Mouse (Mus musculus) fibroblast of lung, adult 2 months (primary cell): Measurements from ENCODE around the gene Cwc22.

Experiments
- DNase-seq: peaks from one replicate; pipeline ENCODE4 v3.0.0-alpha.2; 2011; ENCODE audit warnings: low read depth

Gene Cwc22

GRCm38 (mm10) chr2:77969956-77970355, 23.8 kb upstream of the Cwc22 start:
- no peak for DNase-seq

GRCm38 (mm10) chr2:77962450-77963193, 16.4 kb upstream of the Cwc22 start:
- DNase-seq = no peak

GRCm38 (mm10) chr2:77961256-77961655, 15.1 kb upstream of the Cwc22 start:
- no peak for DNase-seq

GRCm38 (mm10) chr2:77960711-77961110, 14.5 kb upstream of the Cwc22 start:
- no peak for DNase-seq

DNA sequence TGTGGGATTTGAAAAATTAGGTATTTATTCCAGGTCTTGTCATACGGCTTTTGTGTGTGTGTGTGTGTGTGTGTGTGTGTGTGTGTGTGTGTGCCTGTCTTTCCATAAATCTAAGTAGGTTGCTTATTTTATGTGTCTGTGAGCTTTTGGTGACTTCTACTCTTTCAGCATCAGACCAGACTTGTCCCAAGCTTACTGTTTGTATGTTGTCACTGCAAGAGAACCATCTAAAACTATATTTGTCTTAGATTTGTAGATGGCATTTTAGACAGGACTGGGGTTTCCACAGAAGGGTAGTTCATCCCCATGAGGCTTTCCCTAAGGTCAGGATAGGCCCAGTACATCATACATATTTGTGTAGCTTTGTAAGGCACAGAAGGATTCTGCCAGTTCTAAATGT, 13.2 kb upstream of the Cwc22 start:
- no peak for DNase-seq

- no peak for DNase-seq
These were observed 5.3 kb upstream of the Cwc22 start for GRCm38 (mm10) chr2:77951415-77951913.

GRCm38 (mm10) chr2:77950111-77950510, 3.9 kb upstream of the Cwc22 start:
- DNase-seq = no peak

DNA sequence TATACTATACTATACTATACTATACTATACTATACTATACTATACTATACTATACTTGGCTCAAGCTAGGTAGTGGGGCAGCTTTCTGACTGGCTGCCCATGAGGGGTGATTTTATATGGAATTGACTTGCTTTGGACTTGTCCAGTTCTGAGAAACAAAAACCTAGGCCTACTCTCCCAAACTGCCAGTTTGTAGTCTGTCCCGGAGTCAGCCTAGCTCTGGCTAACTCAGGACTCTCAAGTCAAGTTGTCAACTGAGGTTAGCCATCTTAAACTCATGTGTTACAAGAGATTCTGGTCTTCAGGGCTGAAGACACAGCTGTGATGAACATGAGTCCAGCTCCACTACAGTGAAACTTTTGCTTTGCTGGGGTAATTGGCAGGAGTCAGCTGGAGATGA, 3.3 kb upstream of the Cwc22 start:
- DNase-seq = no peak

- DNase-seq = no peak
These were observed 2.7 kb upstream of the Cwc22 start for GRCm38 (mm10) chr2:77948921-77949320.

DNA sequence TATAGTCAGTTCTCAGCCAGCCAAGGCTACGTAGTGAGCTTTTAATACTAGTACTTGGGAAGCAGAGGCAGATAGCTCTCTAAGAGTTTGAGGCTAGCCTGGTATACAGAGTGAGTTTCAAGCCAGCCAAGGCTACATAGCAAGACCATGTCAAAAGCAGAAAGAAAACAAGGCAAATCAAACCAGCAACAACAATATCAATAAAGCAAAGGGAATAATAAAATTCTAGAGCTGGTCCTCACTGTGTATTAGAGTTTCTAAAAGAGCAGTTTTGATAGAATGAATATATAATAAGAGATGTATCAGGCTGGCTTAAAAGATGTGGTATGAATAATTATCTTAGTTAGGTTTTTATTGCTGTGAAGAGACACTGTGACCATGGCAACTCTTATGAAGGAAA, 2.0 kb upstream of the Cwc22 start:
- no peak for DNase-seq

DNA sequence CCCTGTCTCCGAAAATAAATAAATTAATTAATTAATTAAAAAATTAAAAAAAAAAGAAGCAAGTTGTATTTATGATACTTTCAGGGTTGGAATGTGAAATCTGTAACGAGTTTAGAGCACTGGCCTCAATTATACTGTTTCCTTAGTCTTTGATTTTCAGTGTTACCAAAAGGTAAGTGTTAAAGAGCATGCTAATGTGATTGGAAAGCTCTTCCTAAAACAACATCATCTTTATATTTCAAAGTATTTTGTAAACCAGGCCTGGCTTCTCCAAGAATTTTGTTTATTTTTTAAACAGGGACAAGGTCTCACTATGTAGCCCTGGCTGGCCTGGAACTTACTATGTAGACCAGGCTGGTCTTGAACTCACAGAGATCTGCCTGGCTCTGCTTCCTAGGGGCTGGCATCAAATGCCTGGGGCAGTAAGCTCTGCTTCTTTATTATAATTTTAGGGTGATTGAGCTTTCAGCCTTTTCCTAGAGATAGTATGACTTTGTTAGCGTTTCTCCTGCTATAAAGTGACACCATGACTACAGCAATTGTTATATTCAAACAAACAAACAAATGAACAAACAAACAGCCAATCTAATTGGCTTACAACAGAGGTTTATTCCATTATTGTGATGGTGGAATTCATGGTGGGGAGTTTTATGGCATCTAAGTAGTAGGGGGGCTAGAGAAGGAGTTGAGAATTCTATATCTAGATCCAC, 1.1 kb upstream of the Cwc22 start:
- DNase-seq = no peak

GRCm38 (mm10) chr2:77944860-77945595, 1.1 kb downstream of the Cwc22 start:
- DNase-seq = no peak

DNA sequence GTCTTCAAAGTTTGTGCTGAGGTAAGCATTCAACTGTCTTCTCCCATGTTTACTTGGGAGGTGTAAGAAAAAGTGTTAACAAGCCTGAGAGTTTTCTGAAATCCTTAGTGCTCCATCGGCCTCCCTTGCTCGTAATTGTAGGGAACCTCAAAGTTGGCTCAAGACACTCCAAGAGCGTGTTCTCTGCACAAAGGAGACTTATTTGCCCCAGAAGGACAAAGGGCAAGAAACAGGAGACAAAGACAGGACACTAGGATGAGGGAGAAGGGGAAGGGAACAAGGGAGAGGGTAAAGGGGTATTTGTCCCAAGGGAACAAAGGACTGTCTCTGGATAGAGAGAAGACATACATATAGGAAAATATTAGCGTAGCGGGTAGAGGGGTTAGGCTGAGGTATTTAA, 1.9 kb downstream of the Cwc22 start:
- no peak for DNase-seq

DNA sequence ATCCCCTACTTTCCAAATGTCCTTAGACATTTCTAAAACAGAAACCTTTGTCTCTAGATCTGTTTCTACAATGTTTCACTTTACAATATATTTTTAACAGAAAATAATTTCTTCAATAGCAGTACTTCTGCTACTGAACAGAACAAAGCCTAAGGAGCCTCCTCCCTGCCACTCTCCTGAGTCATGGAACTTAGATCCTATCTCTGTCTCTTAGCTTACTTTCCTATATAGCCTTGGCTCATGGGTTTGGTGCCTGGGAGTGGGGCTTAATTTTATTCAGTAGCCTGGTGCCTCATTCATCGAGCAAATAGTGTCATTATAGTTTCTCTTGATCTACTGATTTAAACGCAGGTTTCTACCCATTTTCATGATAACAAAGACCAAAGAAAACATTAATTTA, 4.2 kb downstream of the Cwc22 start:
- no peak for DNase-seq

GRCm38 (mm10) chr2:77938317-77938716, 7.9 kb downstream of the Cwc22 start:
- no peak for DNase-seq

- no peak for DNase-seq
These were observed 8.4 kb downstream of the Cwc22 start for GRCm38 (mm10) chr2:77937818-77938217.

DNA sequence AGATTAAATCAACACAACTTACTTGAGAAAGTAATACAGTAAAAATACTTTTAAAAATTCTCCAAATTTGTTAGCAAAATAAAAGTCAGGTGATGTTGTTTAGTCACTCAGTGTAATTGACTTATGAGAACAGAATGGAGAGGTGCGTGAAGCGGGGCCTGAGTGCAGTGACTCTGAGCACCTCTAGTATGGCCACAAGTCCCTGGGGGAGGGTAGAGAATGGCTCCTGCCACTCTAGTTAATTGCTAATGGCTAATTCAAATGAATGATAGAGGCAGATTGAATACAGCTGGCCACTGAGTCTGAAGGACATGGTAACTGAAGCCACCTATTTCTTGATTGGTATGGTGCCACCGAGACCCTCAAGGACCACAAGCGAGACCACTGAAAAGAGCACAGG, 12.0 kb downstream of the Cwc22 start:
- DNase-seq = no peak

DNA sequence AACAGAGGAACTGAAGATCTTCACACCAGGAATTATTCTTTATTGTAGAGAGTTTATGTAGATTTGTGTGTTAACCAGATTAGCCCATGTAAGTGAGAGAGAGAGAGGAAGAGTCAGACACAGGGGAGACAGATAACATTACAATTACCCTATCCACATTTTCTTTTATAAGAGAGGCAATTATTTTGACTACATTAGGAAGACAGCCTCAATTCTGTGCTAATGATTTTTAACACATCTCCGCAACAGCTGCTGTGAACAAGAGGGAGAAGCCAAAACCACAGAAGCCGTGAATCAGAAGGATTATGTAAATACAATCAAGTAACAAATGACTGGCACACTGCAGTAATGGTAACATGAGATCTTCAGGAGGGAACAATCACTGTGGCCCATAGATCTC, 12.5 kb downstream of the Cwc22 start:
- DNase-seq = no peak

DNA sequence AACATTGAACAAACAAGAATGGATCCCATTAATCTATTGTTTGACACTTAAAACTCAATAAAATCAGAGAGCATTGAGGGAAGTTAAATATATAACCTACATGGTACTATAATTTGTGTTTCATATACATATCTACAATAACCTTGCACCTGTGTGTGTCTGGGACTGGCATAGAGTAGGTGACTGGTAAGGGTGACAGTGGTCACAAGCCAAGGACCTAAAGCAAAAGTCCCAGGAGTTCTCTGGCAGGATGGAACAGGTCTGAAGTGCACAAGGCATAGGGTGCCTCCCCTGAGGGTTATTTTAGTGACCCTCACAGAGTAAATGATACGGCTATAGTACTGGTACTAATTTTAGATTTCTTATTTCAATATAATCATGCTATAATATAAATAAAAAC, 14.2 kb downstream of the Cwc22 start:
- DNase-seq = no peak

DNA sequence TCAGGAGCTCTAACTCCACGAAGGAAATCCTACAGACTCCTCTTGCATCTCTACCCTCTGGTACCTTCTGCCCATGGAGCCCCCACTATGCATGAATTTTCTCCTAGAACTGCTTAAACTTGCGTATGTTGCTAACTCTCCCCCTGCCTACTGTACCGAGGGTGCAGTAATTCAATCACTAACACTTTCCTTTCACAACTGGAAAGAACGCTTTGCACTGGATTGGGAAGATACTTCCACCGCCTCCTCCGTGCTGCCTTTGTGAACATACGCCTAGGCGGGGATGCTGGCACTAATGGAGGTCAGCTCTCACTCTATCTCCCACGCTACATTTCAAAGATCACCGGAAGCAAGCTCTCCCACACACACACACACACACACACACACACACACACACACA, 17.8 kb downstream of the Cwc22 start:
- DNase-seq = no peak

DNA sequence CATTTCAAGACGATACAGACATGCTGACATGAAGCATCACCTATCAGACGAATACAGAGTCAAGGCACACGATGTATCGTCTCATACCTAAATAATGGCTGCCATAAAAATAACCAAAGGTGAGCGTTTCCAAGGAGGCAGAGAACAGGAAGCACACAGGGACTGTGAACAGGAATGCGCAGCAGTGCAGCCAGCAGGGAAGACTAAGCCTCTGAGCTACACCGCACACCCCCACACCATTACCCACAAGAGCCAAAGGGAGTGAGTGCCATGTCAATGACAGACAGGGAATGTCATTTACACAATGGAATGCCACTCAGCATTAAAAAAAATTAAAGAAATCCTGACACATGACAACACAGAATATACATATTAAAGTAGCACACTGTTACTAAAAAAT, 19.7 kb downstream of the Cwc22 start:
- no peak for DNase-seq

DNA sequence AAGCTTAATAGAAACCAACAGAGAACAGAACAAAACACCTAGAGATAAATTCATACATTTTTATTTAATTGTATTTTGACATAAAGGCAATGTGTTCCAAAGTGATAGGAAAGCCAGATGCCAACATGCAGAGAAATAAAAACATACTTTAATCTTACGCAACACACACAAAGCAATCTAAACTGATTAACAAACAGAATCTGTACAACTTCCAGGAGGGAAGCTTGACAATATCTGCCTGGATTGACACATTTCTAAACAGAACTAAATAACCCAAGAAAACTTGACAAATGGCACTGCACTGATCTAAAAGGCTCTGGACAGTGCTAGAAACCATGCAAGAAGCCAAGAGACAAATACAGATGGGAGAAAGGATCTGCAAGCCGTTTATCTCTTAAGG, 20.2 kb downstream of the Cwc22 start:
- no peak for DNase-seq
